Mouse (Mus musculus) mesoderm, embryonic 11.5 days (tissue): ENCODE measurements at regions not wholly inside any gene's neighbourhood (a gene's known extent, or its start where the extent isn't known, plus 50 kb on each side); places are given as distances from the start of the nearest gene placed in this dataset.
"Not testable (repeated sequence)": the region's sequence is repeated elsewhere in the genome, so short reads cannot be mapped to it uniquely, and the experiment has no call there.

Source experiments
- DNase-seq: peaks from one replicate; pipeline ENCODE4 v3.0.0-alpha.2; 2012; ENCODE audit warnings: low read depth, low spot score

DNA sequence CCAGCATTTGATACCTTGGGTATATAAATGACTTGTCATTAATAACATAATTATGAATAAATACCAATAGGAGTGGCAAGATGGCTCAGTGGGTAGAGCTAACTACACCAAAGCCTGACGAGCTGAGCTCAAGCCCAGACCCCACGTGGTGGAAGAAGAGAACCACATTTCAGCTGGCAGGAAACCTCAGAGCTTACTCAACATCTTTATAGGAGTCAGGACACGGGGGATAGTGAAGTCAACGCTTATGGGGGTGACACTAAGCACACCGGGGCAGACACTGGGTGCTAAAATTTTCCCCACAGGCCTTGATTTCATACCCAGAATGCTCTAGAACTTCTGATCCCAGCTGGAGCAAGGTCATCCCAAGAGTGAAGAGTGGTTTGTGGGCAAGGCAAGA, 259.3 kb downstream of the Setd4 start:
- no peak for DNase-seq

GRCm38 (mm10) chr16:93342701-93343100, 261.2 kb downstream of the Setd4 start:
- no peak for DNase-seq

DNA sequence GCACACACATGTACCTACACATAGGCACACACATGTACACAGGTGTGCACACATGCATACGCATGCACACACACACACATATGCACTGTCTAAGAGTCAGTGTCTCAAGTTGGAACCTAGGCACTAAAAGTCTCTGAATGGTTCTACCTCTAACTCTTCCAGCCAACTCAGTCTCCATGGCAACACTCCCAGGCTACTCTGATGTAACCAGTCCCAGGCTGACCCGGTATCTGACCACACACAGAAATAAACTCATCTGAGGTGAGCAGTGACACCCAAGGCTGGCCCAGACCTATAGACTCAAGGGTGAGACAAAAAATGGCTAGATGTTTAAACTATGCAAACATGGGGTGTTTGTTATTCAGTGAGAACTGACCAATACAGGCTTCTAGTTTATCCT, 262.1 kb downstream of the Setd4 start:
- no peak for DNase-seq

DNA sequence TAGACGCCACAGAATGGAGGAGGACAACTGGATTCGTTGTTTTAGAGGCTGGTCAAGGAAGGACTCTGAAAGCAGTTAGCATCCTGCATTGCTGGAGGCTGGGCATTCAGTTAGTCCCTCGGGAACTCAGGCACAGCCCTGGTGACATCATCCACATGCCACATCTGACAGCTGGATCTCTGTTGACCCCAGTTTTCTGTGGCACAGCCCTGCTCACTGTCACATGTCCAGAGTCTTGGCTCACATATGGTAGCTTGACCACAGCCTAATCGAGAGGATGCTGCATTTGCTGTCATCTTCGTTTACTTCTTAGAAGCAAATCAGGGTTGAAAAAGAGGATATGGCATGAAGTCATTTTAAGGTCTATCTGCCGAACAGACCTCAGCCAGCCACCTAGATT, 265.1 kb downstream of the Setd4 start:
- no peak for DNase-seq

DNA sequence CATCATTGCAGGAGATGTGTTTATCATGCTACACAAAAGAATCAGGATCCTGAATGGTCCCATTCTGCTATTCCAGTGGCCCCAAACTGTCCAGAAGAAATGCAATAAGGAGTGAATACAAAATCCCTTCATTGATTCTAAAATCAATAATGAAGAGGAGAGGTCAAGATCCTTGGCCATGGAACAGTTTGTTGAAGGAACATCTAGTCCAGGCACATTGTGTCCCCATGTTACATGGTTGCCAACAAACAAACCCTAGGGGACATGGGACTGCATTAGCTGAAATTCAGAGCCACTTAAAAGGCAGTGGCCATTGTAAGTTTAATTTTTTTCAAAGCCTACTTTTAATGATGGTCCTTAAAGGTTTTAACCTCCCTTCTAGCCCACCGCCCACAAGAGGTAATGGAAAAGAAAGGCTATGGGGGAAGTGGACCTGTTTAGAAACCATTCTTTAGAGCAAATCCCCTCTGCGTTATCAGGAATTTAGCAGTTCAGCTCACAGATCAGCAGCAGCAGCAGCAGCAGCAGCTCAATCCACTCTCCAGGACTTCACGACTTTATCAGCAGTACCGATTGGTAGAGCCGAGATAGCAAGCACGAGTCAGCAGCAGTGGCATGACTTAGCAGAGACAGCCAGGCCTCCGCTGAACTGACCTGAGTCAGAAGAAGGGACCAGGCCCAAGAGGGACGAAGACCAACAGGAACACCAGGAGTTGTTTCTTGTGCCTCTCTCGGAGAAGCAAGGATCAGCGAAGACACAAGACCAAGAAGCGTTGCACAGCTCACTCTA, 268.3 kb downstream of the Setd4 start:
- DNase-seq = no peak

DNA sequence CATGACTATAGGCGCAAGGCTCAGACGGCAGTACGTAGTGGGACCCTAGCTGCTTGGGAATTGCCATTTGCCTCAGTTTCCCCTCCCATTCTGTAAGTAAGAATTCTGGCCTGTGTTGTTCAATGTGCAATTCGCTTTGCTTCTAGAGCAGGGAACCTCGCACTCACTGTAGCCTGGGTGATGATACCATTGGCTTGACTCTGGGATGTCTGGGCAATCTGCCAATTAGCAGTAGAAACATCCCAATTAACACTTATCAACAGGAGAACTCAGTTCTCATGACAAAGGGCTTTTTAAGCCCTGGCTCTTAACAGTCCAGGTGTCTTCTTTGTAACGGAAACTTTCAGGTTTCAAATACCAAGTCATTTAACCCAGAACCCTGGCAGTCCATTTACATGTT, 270.2 kb downstream of the Setd4 start:
- no peak for DNase-seq

DNA sequence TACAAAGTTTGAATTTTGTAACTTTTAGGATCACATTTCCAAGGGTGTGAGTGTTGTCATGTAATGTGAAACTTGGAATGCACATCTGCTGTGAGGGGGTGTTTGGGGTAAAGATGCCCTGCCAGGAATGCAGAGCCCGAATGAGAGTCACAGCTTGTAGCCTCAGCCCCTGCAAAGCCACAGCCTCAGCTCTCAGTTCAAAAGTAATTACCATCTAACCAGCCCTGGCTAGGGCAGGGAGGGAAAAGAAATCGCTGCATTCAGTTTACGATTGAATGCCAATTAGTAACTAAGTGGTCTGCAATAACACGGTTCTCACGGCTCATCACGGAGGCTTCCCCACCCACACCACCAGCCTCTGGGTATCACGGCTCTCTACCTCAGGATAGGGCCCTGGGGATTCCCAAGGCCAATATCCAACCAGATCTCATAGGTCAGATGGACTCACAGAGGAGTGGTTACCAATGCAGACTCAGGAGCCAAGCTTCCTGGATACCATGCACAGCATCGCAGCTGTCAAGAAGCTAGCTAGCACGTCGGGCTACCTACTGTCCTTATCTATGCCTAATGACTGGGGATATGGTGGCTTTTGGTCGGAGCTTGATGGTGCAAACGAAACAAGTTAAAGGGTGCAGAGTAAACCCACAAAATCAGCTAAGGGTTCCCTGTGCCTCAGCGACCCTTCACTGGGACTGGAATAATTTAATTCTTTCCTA, 275.0 kb downstream of the Setd4 start:
- peak; percentile 49 for DNase-seq

GRCm38 (mm10) chr16:93324911-93325310, 279.0 kb downstream of the Setd4 start:
- DNase-seq = no peak

DNA sequence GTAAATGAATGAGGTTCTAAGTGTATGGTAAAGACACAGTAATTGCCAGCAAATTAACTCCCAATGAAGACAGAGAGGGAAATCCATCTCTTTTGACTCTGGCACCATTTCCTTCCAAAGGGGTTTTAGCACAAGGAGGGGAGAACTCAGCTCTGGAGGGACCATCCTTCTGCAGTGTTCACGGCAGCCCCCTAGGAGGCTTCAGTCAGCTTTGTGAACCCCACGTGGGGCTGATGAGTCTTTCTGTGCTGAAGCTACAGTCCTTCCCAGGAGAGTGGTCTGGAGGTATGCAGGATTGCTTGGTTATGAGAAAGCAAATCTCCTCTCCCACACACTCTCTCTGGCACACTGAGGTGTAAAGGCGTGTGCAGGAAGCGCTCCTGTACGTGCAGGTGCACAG, 280.7 kb downstream of the Setd4 start:
- no peak for DNase-seq

GRCm38 (mm10) chr16:93319581-93319980, 284.3 kb downstream of the Setd4 start:
- DNase-seq = no peak

GRCm38 (mm10) chr16:93311644-93312043, 292.2 kb downstream of the Setd4 start:
- no peak for DNase-seq

DNA sequence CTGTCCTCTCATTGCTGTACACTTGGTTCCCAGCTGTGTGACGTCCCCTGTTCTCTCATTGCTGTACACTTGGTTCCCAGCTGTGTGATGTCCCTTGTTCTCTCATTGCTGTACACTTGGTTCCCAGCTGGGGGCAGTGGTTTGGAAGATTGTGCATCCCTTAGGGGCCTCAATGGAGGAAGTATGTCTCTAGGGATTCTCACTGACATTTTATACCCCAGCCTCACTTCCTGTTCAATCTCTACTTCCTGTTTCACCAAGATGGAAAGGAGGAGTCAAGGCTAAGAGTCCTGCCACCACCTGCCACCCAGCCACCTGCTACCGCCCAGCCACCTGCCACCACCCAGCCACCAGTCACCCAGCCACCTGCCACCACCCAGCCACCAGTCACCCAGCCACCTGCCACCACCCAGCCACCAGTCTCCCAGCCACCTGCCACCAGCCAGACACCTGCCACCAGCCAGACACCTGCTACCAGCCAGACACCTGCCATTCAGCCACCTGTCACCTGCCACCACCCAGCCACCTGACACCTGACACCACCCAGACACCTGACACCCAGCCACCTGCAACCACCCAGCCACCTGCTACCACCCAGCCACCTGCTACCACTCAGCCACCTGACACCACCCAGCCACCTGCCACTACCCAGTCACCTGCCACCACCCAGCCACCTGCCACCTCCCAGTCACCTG, 295.1 kb downstream of the Setd4 start:
- no peak for DNase-seq

GRCm38 (mm10) chr16:93306951-93307350, 296.9 kb downstream of the Setd4 start:
- DNase-seq = no peak

DNA sequence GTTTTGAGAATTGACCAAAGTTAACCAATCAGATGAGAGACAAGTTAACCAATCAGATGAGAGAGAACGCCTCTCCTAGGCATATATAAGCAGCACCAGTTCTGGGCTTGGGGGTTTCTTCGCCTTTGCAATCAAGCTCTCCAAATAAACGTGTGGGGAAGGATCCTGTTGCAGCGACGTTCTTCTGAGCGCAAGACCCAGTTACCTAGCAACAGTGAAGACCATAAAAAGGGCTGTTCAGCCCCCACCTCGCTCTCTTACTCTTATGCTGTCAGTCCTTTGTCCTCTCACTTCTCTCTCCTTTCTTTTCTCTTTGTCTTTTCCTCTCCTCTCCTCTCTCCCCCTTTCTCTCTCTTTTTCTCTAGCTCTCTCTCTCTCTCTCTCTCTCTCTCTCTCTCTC, 297.7 kb downstream of the Setd4 start:
- DNase-seq = not testable (repeated sequence)

- no peak for DNase-seq
These were observed 309.4 kb downstream of the Setd4 start for GRCm38 (mm10) chr16:93294430-93294829.

- DNase-seq = peak; percentile 88
These were observed 310.8 kb downstream of the Setd4 start for GRCm38 (mm10) chr16:93292965-93293653.

- peak; percentile 30 for DNase-seq
These were observed 311.6 kb downstream of the Setd4 start for GRCm38 (mm10) chr16:93292181-93292834.

DNA sequence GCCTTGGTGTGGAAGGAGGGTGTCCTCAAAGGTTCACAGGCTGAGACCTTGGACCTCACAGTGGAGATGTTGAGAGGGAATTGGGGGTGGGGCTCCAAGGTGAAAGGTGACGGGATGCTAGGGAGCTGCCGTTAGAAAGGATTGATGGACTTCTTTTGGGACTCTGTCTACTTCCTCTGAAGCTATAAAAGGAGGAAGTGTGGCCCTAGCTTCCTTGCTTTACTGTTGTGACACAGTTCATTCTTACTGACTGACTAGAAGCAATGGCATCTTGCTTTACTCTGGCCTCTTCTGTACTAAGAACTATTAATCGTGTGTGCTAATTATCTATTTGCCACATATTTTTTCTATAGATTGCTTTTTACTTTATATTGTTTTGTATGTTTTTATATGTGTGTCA, 315.8 kb downstream of the Setd4 start:
- no peak for DNase-seq

- DNase-seq = no peak
These were observed 316.3 kb downstream of the Setd4 start for GRCm38 (mm10) chr16:93287520-93287919.

DNA sequence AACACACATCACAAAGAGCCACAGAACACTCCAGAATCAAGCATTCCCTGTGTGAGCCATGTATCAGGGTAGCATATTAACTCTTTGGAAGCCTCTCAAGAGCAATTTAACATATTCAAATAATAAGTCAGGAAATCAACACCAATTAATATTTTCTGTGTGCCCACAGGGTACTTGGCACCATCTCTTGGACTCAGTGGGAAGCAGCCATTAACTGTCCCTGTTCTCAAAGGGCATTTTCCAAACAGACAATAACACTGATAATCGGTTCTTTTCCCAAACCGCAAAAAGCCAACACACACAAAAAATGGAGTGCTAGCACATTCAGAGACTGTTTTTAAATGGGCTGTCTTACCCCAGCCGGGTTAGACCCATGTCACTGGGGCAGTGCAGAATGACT, 317.0 kb downstream of the Setd4 start:
- DNase-seq = no peak

DNA sequence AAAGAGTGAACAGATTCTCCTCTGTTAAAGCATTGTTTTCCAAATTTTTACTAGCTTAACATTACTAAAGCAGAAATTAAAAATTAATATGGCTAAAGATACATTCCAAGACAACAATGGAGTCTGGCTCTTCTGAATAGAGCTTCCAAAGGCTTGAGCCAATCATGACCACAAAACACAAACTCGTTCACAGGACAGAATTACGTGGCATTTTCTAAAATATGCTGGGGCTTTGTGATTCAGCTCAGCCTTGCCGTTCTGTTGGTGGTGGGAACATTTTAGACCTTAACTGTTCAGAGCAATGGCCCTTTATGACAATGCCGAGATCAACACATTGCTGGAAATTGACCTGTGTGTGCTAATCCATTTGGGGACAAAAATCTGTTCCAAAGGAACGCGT, 318.7 kb downstream of the Setd4 start:
- no peak for DNase-seq
